Comparison of ENCODE assay signal across 22 mouse cellular contexts in the genomic region with DNA sequence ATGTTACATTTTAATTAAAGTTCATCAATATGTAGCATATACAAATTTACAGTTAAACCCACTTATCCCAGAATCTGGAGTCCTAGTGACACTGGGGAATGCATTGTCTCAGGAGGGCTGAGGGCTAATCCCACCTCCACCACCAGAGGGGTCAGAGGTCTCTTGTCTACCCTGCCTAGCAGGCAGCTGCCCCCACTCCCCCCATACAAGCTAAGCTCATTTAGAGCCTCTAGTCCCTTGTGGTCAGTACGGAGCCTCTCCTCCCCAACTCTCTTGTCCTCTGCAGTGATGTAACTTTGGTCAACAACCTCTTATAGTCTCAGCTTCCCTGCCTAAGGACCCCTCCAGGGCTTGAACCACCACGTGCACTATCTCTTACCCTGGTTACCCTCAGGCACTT.
"Had no signal": no experiment of that assay in that cellular context is flagged by ENCODE, and none has a peak within 500 bp of the region (broad histone marks: within the 10 kb centered on the region; RNA-seq: fewer than 3 reads in every experiment).

No protein-coding gene starts in this region.

- DNase-seq: kidney, adult 9 months; kidney, postnatal 14 days; kidney, postnatal 4 days; left cerebral cortex, postnatal 4 days; liver, postnatal 0 days; lung, embryonic 14.5 days; right cerebral cortex, adult 18-20 months; right cerebral cortex, postnatal 14 days; right cerebral cortex, postnatal 4 days; thymus, adult 2 months; thymus, postnatal 14 days; thymus, postnatal 4 days had no signal

- ATAC-seq: liver, postnatal 0 days; lung, postnatal 0 days had no signal

- H3K9me3 ChIP-seq: limb, embryonic 12.5 days; limb, embryonic 15.5 days; neural tube, embryonic 12.5 days; neural tube, embryonic 15.5 days had no signal

- H3K27ac ChIP-seq: left cerebral cortex, adult 2 months; limb, embryonic 12.5 days; limb, embryonic 15.5 days; liver, embryonic 14.5 days; macrophage; neural tube, embryonic 12.5 days; neural tube, embryonic 15.5 days; stomach, postnatal 0 days had no signal

- H3K4me1 ChIP-seq: limb, embryonic 15.5 days had no signal

- H3K4me2 ChIP-seq: limb, embryonic 12.5 days; limb, embryonic 15.5 days; liver, embryonic 11.5 days; lung, embryonic 14.5 days; neural tube, embryonic 12.5 days; neural tube, embryonic 15.5 days had no signal

- H3K9ac ChIP-seq: limb, embryonic 12.5 days; limb, embryonic 15.5 days; liver, embryonic 14.5 days; liver, postnatal 0 days; lung, embryonic 14.5 days; neural tube, embryonic 12.5 days; neural tube, embryonic 15.5 days had no signal

- H3K27me3 ChIP-seq: limb, embryonic 12.5 days; limb, embryonic 15.5 days; neural tube, embryonic 12.5 days; neural tube, embryonic 15.5 days had no signal

- H3K4me3 ChIP-seq: left cerebral cortex, adult 2 months; limb, embryonic 12.5 days; limb, embryonic 15.5 days; neural tube, embryonic 12.5 days; neural tube, embryonic 15.5 days had no signal
